Mouse (Mus musculus) spleen, embryonic (tissue): ENCODE results near the gene Sgk2.

ENCODE experiments used
- CTCF ChIA-PET: fragments of 350-600 bp; sonication (Branson Sonifier 250); formaldehyde crosslinking; loops from one replicate; lab custom pipeline; 2022; lab: Charles Lee

Gene Sgk2

DNA sequence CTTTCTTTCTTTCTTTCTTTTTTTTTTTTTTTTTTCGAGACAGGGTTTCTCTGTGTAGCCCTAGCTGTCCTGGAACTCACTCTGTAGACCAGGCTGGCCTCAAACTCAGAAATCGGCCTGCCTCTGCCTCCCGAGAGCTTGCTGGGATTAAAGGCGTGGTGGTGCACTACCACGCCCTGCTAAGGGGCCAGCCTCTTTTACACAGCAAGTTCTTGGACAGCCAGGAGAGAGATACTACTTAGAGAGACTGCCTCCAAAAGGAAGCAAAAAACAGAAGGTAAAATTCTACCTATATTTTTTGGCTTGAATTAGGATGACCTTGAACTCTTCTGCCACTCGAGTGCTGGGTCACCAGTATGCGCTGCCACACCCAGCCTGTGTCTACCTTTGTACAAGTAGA, 71.9 kb downstream of the Sgk2 start:
- CTCF ChIA-PET = interaction anchor here (0.6 kb wide), 1 partner anchor 88 kb away, joined by 3 read pairs; no protein-coding TSS in a partner anchor

DNA sequence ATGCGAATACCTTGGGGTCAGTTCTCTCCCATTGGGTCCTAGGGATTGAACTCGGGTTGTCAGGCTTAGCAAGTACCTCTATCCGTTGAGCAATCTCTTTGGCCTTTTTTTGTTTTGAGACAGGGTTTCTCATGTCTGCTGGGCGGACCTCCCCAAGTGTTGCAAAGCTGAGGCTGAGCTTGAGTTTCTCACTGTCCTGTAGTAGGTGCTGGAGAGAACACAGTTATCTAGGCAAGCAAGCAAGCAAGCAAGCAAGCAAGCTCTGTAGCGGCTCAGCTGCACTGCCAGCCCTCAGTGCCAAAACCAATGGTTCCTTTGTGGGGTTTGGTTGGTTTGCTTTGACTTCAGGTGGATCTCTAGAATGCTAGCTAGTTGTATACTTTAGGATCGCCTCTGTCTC, 73.5 kb downstream of the Sgk2 start:
- CTCF ChIA-PET = no interaction called here

DNA sequence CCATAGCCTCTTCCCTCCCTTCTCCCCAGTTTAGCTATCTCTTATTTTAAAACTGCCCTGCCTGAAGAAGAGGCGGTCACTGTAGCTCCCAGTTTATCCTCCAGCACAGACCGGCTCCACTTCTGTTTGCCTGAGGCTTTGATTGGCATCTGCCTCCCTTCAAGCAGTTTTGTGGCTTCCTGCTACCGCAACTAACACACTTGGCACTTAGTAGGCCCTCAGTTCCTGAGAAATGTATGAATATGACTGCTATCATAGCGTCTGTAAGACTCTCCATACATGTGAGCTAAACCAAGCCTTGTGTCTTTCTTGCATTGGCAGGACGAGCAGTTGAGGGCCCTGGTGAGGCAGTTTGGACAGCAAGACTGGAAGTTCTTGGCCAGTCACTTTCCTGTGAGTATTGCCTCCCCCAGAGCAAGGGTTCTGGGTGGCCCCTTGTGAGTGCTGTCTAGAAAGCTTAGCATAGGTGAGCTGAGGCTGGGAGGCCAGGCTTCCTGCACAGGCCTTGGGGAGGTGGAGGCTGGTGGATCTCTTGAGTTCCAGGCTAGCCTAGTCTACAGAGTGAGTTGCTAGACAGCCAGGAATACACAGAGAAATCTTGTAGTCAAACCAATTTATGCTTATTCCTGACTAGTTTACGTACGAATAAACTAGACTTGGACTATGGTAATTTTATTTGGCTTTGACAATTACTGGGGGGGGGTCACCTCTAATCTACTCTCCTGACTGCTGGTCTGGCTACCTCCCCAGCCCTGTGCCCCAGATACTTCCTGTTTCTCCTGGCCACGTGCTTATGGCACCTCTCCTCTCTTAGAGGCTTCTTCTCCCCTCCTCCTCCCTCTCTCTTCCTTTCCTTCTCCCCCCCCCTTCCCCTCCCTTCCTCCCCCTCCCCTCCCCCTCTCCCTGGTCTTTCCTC, 74.3 kb downstream of the Sgk2 start:
- CTCF ChIA-PET = no interaction called here

DNA sequence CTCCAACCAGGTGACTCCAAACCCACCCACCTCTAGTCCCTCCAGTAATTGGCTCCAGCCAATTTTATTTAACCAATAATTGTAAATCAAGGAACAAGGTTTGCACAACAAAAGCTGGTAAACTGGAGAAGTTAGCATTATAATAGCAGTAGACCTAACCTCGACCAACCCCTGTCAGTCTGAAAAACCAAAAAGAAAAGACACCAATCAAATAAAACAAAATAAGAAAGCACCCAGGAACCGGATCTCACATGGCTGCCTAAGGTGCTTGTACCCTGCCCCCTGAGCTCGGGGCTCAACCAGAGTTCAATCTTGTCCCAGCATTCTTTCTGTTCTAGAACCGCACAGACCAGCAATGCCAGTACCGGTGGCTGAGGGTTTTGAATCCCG, 75.0 kb downstream of the Sgk2 start:
- CTCF ChIA-PET = no interaction called here
